Mouse (Mus musculus) liver, embryonic 14 days (tissue): ENCODE results near the gene Cdkn2aipnl. TPM values are rescaled to one million over a fixed set of nuclear protein-coding genes. Genes with fewer than 3 reads are reported as not detected.

Experiments
- polyA plus RNA-seq: library from polyadenylated mRNA; depleted of rRNA; stranded (reverse); fragments of >200 nt; gene quantifications from 2 replicates; pipeline ENCODE4 v1.2.3, GENCODE M21; 2012; rRNA removed

Cdkn2aipnl gene
- polyA plus RNA-seq: 20.5 and 21.7 TPM in 2 replicates

GRCm38 (mm10) chr11:51967443-51968401 lies at the start of gene Cdkn2aipnl:
TSS of gene Cdkn2aipnl (plus strand) at chr11:51967661.

GRCm38 (mm10) chr11:52000290-52000962 lies 33.0 kb downstream of the Cdkn2aipnl start, which contains the start of gene Ube2b:
TSS of gene Ube2b (minus strand) at chr11:52000762.

GRCm38 (mm10) chr11:52003772-52004528 lies 36.5 kb downstream of the Cdkn2aipnl start, which contains the start of gene Cdkl3:
TSS of gene Cdkl3 (plus strand) at chr11:52004221.

Other genes starting within 250 kb of the Cdkn2aipnl start
- gene Sec24a, start 204.0 kb upstream of the Cdkn2aipnl start, polyA plus RNA-seq: 3.2 and 4.5 TPM in 2 replicates
- gene Sar1b, start 204.0 kb upstream of the Cdkn2aipnl start, polyA plus RNA-seq: 34.7 and 45.1 TPM in 2 replicates
- 0.71 and 0.81 TPM in 2 replicates for gene Jade2, start 110.0 kb upstream of the Cdkn2aipnl start, polyA plus RNA-seq
- 60.5 and 72.8 TPM in 2 replicates for gene Ube2b, start 33.1 kb downstream of the Cdkn2aipnl start, polyA plus RNA-seq
- gene Cdkl3, start 36.6 kb downstream of the Cdkn2aipnl start, polyA plus RNA-seq: 0.80 and 0.90 TPM in 2 replicates
- gene Ppp2ca, start 131.0 kb downstream of the Cdkn2aipnl start, polyA plus RNA-seq: 25.3 and 26.8 TPM in 2 replicates
- gene Olfr1373, start 177.9 kb downstream of the Cdkn2aipnl start, polyA plus RNA-seq: not detected in 2 replicates
- not detected in 2 replicates for gene Olfr1371, start 246.3 kb downstream of the Cdkn2aipnl start, polyA plus RNA-seq